Mouse (Mus musculus) spleen, postnatal 36 days (tissue): ENCODE measurements around the gene Alg1.
"Not testable (repeated sequence)": the region's sequence is repeated elsewhere in the genome, so short reads cannot be mapped to it uniquely, and the experiment has no call there.

Experiments used
- DNase-seq, 2 experiments: peaks; one replicate each; pipeline ENCODE4 v3.0.0; 2022; ENCODE audit warnings: low spot score in 2 of 2, mixed read lengths in 1 of 2

Alg1 gene

GRCm38 (mm10) chr16:5233418-5234313 lies at the start of gene Alg1:
Gene Alg1 (plus strand): TSS chr16:5233621.
- peak; percentile 91 to 92 for DNase-seq

- no peak for DNase-seq
These were observed 49.3 kb upstream of the Alg1 start for GRCm38 (mm10) chr16:5184101-5184500.

GRCm38 (mm10) chr16:5184956-5185355 lies 48.5 kb upstream of the Alg1 start:
- no peak for DNase-seq

GRCm38 (mm10) chr16:5185691-5186090 lies 47.7 kb upstream of the Alg1 start:
- no peak for DNase-seq

GRCm38 (mm10) chr16:5186234-5186633 lies 47.2 kb upstream of the Alg1 start:
- no peak for DNase-seq

GRCm38 (mm10) chr16:5195080-5195479 lies 38.3 kb upstream of the Alg1 start:
- DNase-seq = peak; percentile 19 to 42

GRCm38 (mm10) chr16:5202681-5203080 lies 30.7 kb upstream of the Alg1 start:
- DNase-seq = peak; percentile 27 to 38

GRCm38 (mm10) chr16:5203200-5203599 lies 30.2 kb upstream of the Alg1 start:
- peak; percentile 20 to 22 for DNase-seq

- DNase-seq = peak; percentile 70 to 76
These were observed 29.6 kb upstream of the Alg1 start, which contains the start of gene Nagpa for GRCm38 (mm10) chr16:5203668-5204433. Gene Nagpa (minus strand): TSS chr16:5204012.

GRCm38 (mm10) chr16:5205431-5205970 lies 27.9 kb upstream of the Alg1 start:
- DNase-seq = no peak

- no peak for DNase-seq
These were observed 27.4 kb upstream of the Alg1 start for GRCm38 (mm10) chr16:5206051-5206450.

- peak; percentile 37 to 42 for DNase-seq
These were observed 23.1 kb upstream of the Alg1 start for GRCm38 (mm10) chr16:5210365-5210764.

GRCm38 (mm10) chr16:5212150-5212549 lies 21.3 kb upstream of the Alg1 start:
- DNase-seq = no peak

- DNase-seq = no peak
These were observed 19.3 kb upstream of the Alg1 start for GRCm38 (mm10) chr16:5214126-5214525.

GRCm38 (mm10) chr16:5216686-5217085 lies 16.7 kb upstream of the Alg1 start:
- DNase-seq = no peak

GRCm38 (mm10) chr16:5217341-5218133 lies 15.9 kb upstream of the Alg1 start:
- DNase-seq = no peak

- no peak for DNase-seq
These were observed 12.0 kb upstream of the Alg1 start for GRCm38 (mm10) chr16:5221403-5221802.

GRCm38 (mm10) chr16:5222140-5222539 lies 11.3 kb upstream of the Alg1 start, which contains the start of gene AU021092:
Gene AU021092 (minus strand): TSS chr16:5222299.
- DNase-seq = no peak

GRCm38 (mm10) chr16:5226534-5226933 lies 6.9 kb upstream of the Alg1 start:
- DNase-seq = not testable (repeated sequence)

- DNase-seq = not testable (repeated sequence)
These were observed 5.9 kb upstream of the Alg1 start for GRCm38 (mm10) chr16:5227501-5227900.

- DNase-seq = not testable (repeated sequence)
These were observed 5.3 kb upstream of the Alg1 start for GRCm38 (mm10) chr16:5228103-5228502.
